Mouse (Mus musculus) G1E (cell line): ENCODE measurements at regions not wholly inside any gene's neighbourhood (a gene's known extent, or its start where the extent isn't known, plus 50 kb on each side); places are given as distances from the start of the nearest gene placed in this dataset.

Experiments used
- ATAC-seq: 2 replicates; pipeline ENCODE4 v1.8.0; 2016; ENCODE audit warnings: mild to moderate bottlenecking; ENCODE audit not compliant: insufficient number of reproducible peaks, poor library complexity, low FRiP score, severe bottlenecking; ENCODE audit errors: extremely low read depth
- DNase-seq: peaks from one replicate; pipeline ENCODE4 v3.0.0; 2012; ENCODE audit warnings: low spot score
- H3K27me3 ChIP-seq: 2 replicates; pipeline ENCODE4 v1.6.1; 2012; ENCODE audit warnings: mild to moderate bottlenecking, low read length, inconsistent platforms; ENCODE audit not compliant: insufficient read depth
- H3K36me3 ChIP-seq: replicated peaks from 2 replicates; pipeline ENCODE3; 2012; ENCODE audit warnings: mild to moderate bottlenecking, inconsistent platforms
- H3K4me1 ChIP-seq: 2 replicates; pipeline ENCODE4 v1.6.1; 2012; ENCODE audit warnings: low read depth, low read length, inconsistent platforms, mixed read lengths; ENCODE audit not compliant: insufficient read depth
- H3K4me3 ChIP-seq: 2 replicates; pipeline ENCODE4 v1.5.1; 2012; ENCODE audit warnings: low read depth, mild to moderate bottlenecking, inconsistent platforms, low read length, moderate library complexity, mixed read lengths
- H3K9me3 ChIP-seq: replicated peaks from 2 replicates; pipeline ENCODE4 v1.6.1; 2012; ENCODE audit warnings: inconsistent platforms
- CTCF ChIP-seq: IDR thresholded peaks from 2 replicates; pipeline ENCODE4 v1.5.1; 2012; ENCODE audit warnings: low read depth, low read length, inconsistent platforms, mixed read lengths
- GATA1 ChIP-seq: IDR thresholded peaks from 2 replicates; pipeline ENCODE4 v1.6.1; 2012; ENCODE audit warnings: borderline replicate concordance, low read length, inconsistent platforms, mixed read lengths
- GATA2 ChIP-seq: IDR thresholded peaks from 2 replicates; pipeline ENCODE4 v1.6.1; 2012; ENCODE audit warnings: low read depth, low read length, inconsistent platforms, borderline replicate concordance
- POLR2AphosphoS5 ChIP-seq: IDR thresholded peaks from 2 replicates; pipeline ENCODE4 v1.6.1; 2012; ENCODE audit warnings: low read depth, low read length, inconsistent platforms; ENCODE audit not compliant: insufficient replicate concordance
- TAL1 ChIP-seq: conservative IDR thresholded peaks from 2 replicates; pipeline ENCODE4 v1.6.1; 2012; ENCODE audit warnings: low read depth, low read length, inconsistent platforms, mixed read lengths

- H3K9me3 ChIP-seq = peaks cover 87% of the 10 kb centered on the region
- H3K27me3 ChIP-seq = no peaks in the 10 kb centered on the region
- DNase-seq (no peak), ATAC-seq (no peak)
- no peak overlapping the region for H3K4me3 ChIP-seq
- H3K4me1 ChIP-seq = no peaks in the 10 kb centered on the region
- no peak for TF ChIP-seq GATA1
- no peak for TF ChIP-seq GATA2
- no peak for TF ChIP-seq TAL1
- no peak for TF ChIP-seq POLR2AphosphoS5
- no peak for TF ChIP-seq CTCF
- no peaks in the 10 kb centered on the region for H3K36me3 ChIP-seq
Measured at GRCm38 (mm10) chr5:141126536-141126935, 114.8 kb upstream of the Sdk1 start.

GRCm38 (mm10) chr5:141131036-141131435 lies 110.3 kb upstream of the Sdk1 start:
- Histone ChIP-seq H3K4me3 (no peak overlapping the region), H3K4me1 (no peaks in the 10 kb centered on the region), H3K9me3 (peaks cover 84% of the 10 kb centered on the region), H3K27me3 (no peaks in the 10 kb centered on the region), H3K36me3 (no peaks in the 10 kb centered on the region)
- TF ChIP-seq CTCF = no peak
- no peak for TF ChIP-seq TAL1
- no peak for TF ChIP-seq GATA1
- TF ChIP-seq POLR2AphosphoS5 = no peak
- no peak for TF ChIP-seq GATA2
- ATAC-seq = no peak
- no peak for DNase-seq

- ATAC-seq = no peak
- Histone ChIP-seq H3K4me3 (no peak overlapping the region), H3K9me3 (peaks cover 84% of the 10 kb centered on the region), H3K27me3 (no peaks in the 10 kb centered on the region), H3K4me1 (no peaks in the 10 kb centered on the region), H3K36me3 (no peaks in the 10 kb centered on the region)
- DNase-seq = no peak
- TF ChIP-seq GATA2 = no peak
- no peak for TF ChIP-seq GATA1
- no peak for TF ChIP-seq TAL1
Measured at GRCm38 (mm10) chr5:141131906-141132305, 109.4 kb upstream of the Sdk1 start.

GRCm38 (mm10) chr5:141136239-141136638 lies 105.1 kb upstream of the Sdk1 start:
- ATAC-seq = no peak
- Histone ChIP-seq H3K4me3 (no peak overlapping the region), H3K27me3 (no peaks in the 10 kb centered on the region), H3K4me1 (no peaks in the 10 kb centered on the region), H3K36me3 (no peaks in the 10 kb centered on the region), H3K9me3 (peaks cover 81% of the 10 kb centered on the region)
- TF ChIP-seq TAL1 = no peak
- TF ChIP-seq POLR2AphosphoS5 = no peak
- no peak for TF ChIP-seq GATA1
- DNase-seq = no peak

- no peak for DNase-seq
- TF ChIP-seq CTCF = no peak
- TF ChIP-seq TAL1 = no peak
- TF ChIP-seq GATA2 = no peak
- no peak for TF ChIP-seq GATA1
- H3K36me3 ChIP-seq = no peaks in the 10 kb centered on the region
- no peak overlapping the region for H3K4me3 ChIP-seq
- no peaks in the 10 kb centered on the region for H3K27me3 ChIP-seq
- no peaks in the 10 kb centered on the region for H3K4me1 ChIP-seq
- H3K9me3 ChIP-seq = peaks cover 77% of the 10 kb centered on the region
- no peak for ATAC-seq
Measured at GRCm38 (mm10) chr5:141137716-141138115, 103.6 kb upstream of the Sdk1 start.

- H3K4me3 ChIP-seq = no peak overlapping the region
- H3K4me1 ChIP-seq = no peaks in the 10 kb centered on the region
- H3K9me3 ChIP-seq = peaks cover 74% of the 10 kb centered on the region
- ATAC-seq (no peak), DNase-seq (no peak)
- TF ChIP-seq CTCF (no peak), TAL1 (no peak), POLR2AphosphoS5 (no peak), GATA2 (no peak), GATA1 (no peak)
- no peaks in the 10 kb centered on the region for H3K27me3 ChIP-seq
- H3K36me3 ChIP-seq = no peaks in the 10 kb centered on the region
Measured at GRCm38 (mm10) chr5:141138771-141139360, 102.4 kb upstream of the Sdk1 start.
